Mouse (Mus musculus): Measurements from ENCODE around the gene Ankrd54. TPM values are rescaled to one million over a fixed set of nuclear protein-coding genes. Genes with fewer than 3 reads are reported as not detected.

The Ankrd54 gene
- polyA plus RNA-seq, 1 experiment from 2014 or later, result 52.8 TPM

- Histone ChIP-seq H3K4me2 (no peak overlapping the region), H3K9ac (replicated peaks) (no peak overlapping the region), H3K36me3 (peaks cover 46% of the 10 kb centered on the region), H3K9me3 (replicated peaks) (no peaks in the 10 kb centered on the region), H3K27ac (replicated peaks) (no peak overlapping the region), H3K27me3 (replicated peaks) (no peaks in the 10 kb centered on the region), H3K4me3 (replicated peaks) (no peak overlapping the region), H3K4me1 (no peaks in the 10 kb centered on the region)
- 92% methylated on average over 5 of the region's 5 CpGs for WGBS
- no peak for ATAC-seq (ENCODE audit: low FRiP score)
Measured at GRCm38 (mm10) chr15:79007059-79007458, 55.6 kb downstream of the Ankrd54 start.

- Histone ChIP-seq H3K27ac (replicated peaks) (no peak overlapping the region), H3K27me3 (replicated peaks) (no peaks in the 10 kb centered on the region), H3K4me2 (no peak overlapping the region), H3K36me3 (peaks cover 51% of the 10 kb centered on the region), H3K4me1 (no peaks in the 10 kb centered on the region), H3K9me3 (replicated peaks) (no peaks in the 10 kb centered on the region), H3K9ac (replicated peaks) (no peak overlapping the region), H3K4me3 (replicated peaks) (no peak overlapping the region)
- 79% methylated on average over 3 of the region's 3 CpGs for WGBS
- ATAC-seq (ENCODE audit: low FRiP score), result no peak
Measured at GRCm38 (mm10) chr15:79006638-79007037, 56.1 kb downstream of the Ankrd54 start.

- WGBS, result 88% methylated on average over 9 of the region's 9 CpGs
- no peak overlapping the region for H3K4me2 ChIP-seq
- H3K27me3 ChIP-seq (replicated peaks), result no peaks in the 10 kb centered on the region
- no peaks in the 10 kb centered on the region for H3K4me1 ChIP-seq
- no peak for ATAC-seq (ENCODE audit: low FRiP score)
- no peak overlapping the region for H3K9ac ChIP-seq (replicated peaks)
- no peaks in the 10 kb centered on the region for H3K9me3 ChIP-seq (replicated peaks)
- peaks cover 59% of the 10 kb centered on the region for H3K36me3 ChIP-seq
- no peak overlapping the region for H3K4me3 ChIP-seq (replicated peaks)
- H3K27ac ChIP-seq (replicated peaks), result no peak overlapping the region
Measured at GRCm38 (mm10) chr15:79005581-79005980, 57.1 kb downstream of the Ankrd54 start.

Other genes with a start within 250 kb of the Ankrd54 start
- 12.0 and 16.2 TPM in 2 replicates for gene Cdc42ep1, start 220.3 kb downstream of the Ankrd54 start, polyA plus RNA-seq (2015; fragmentation: Nextera tagmentation; extraction: Ambion mirVana)
- gene Lgals2, start 207.4 kb downstream of the Ankrd54 start, polyA plus RNA-seq (2015; fragmentation: Nextera tagmentation; extraction: Ambion mirVana), result 26.1 TPM in 1 of 2 replicates, not detected in the other
- gene Gga1, start 185.7 kb downstream of the Ankrd54 start, polyA plus RNA-seq (2015; fragmentation: Nextera tagmentation; extraction: Ambion mirVana), result 42.6 and 44.1 TPM in 2 replicates
- gene Gm49510, start 163.2 kb downstream of the Ankrd54 start, polyA plus RNA-seq (2015; fragmentation: Nextera tagmentation; extraction: Ambion mirVana), result not detected in 2 replicates
- gene Sh3bp1, start 163.1 kb downstream of the Ankrd54 start, polyA plus RNA-seq (2015; fragmentation: Nextera tagmentation; extraction: Ambion mirVana), result 3.7 and 16.9 TPM in 2 replicates
- gene Pdxp, start 149.0 kb downstream of the Ankrd54 start, polyA plus RNA-seq (2015; fragmentation: Nextera tagmentation; extraction: Ambion mirVana), result 64.2 and 76.9 TPM in 2 replicates
- 218 and 380 TPM in 2 replicates for gene Lgals1, start 136.2 kb downstream of the Ankrd54 start, polyA plus RNA-seq (2015; fragmentation: Nextera tagmentation; extraction: Ambion mirVana)
- gene Nol12, start 128.0 kb downstream of the Ankrd54 start, polyA plus RNA-seq (2015; fragmentation: Nextera tagmentation; extraction: Ambion mirVana), result 63.0 and 63.2 TPM in 2 replicates
- 30.6 and 39.7 TPM in 2 replicates for gene Triobp, start 115.2 kb downstream of the Ankrd54 start, polyA plus RNA-seq (2015; fragmentation: Nextera tagmentation; extraction: Ambion mirVana)
- gene H1f0, start 34.4 kb downstream of the Ankrd54 start, polyA plus RNA-seq (2015; fragmentation: Nextera tagmentation; extraction: Ambion mirVana), result 169 and 222 TPM in 2 replicates
- 0.14 and 0.17 TPM in 2 replicates for gene Galr3, start 21.0 kb downstream of the Ankrd54 start, polyA plus RNA-seq (2015; fragmentation: Nextera tagmentation; extraction: Ambion mirVana)
- gene Eif3l, start 12.3 kb upstream of the Ankrd54 start, polyA plus RNA-seq (2015; fragmentation: Nextera tagmentation; extraction: Ambion mirVana), result 164 and 193 TPM in 2 replicates
- 11.6 and 12.2 TPM in 2 replicates for gene Micall1, start 46.0 kb upstream of the Ankrd54 start, polyA plus RNA-seq (2015; fragmentation: Nextera tagmentation; extraction: Ambion mirVana)
- gene Polr2f, start 78.1 kb upstream of the Ankrd54 start, polyA plus RNA-seq (2015; fragmentation: Nextera tagmentation; extraction: Ambion mirVana), result 248 and 249 TPM in 2 replicates
- gene 1700088E04Rik, start 78.4 kb upstream of the Ankrd54 start, polyA plus RNA-seq (2015; fragmentation: Nextera tagmentation; extraction: Ambion mirVana), result 11.3 and 12.6 TPM in 2 replicates
- 11.6 and 13.4 TPM in 2 replicates for gene Sox10, start 102.3 kb upstream of the Ankrd54 start, polyA plus RNA-seq (2015; fragmentation: Nextera tagmentation; extraction: Ambion mirVana)
- 89.9 and 99.7 TPM in 2 replicates for gene Pick1, start 166.3 kb upstream of the Ankrd54 start, polyA plus RNA-seq (2015; fragmentation: Nextera tagmentation; extraction: Ambion mirVana)
- 1.3 and 1.5 TPM in 2 replicates for gene Gm49486, start 166.5 kb upstream of the Ankrd54 start, polyA plus RNA-seq (2015; fragmentation: Nextera tagmentation; extraction: Ambion mirVana)
- gene Slc16a8, start 191.9 kb upstream of the Ankrd54 start, polyA plus RNA-seq (2015; fragmentation: Nextera tagmentation; extraction: Ambion mirVana), result 0.27 and 0.40 TPM in 2 replicates
- 2.0 and 4.0 TPM in 2 replicates for gene Baiap2l2, start 222.6 kb upstream of the Ankrd54 start, polyA plus RNA-seq (2015; fragmentation: Nextera tagmentation; extraction: Ambion mirVana)